ENCODE assay signal across 8 mouse cellular contexts in genomic region chr3:88553525-88553879, GRCm38 (mm10). TPM values are rescaled to one million over a fixed set of nuclear protein-coding genes. Genes with fewer than 3 reads are reported as not detected.
A peak's percentile ranks its signal among the peaks of the same experiment; 100 is the strongest.
DNase-seq lines count a peak whose midpoint lies in the region; ATAC-seq lines count a peak whose summit lies in the region.

TSS of gene Ubqln4 (plus strand) at chr3:88553758.

- DNase-seq in NIH3T3 (ENCODE audit: low read depth) = peak; percentile 97
- peak; percentile 88 to 92 for DNase-seq in cerebellum, postnatal 36 days
- peak; percentile 93 for DNase-seq in gastrocnemius, adult 18-20 months (ENCODE audit: low spot score)
- DNase-seq in left cerebral cortex, adult 11 months (ENCODE audit: low spot score) = peak; percentile 80
- peak; percentile 95 to 96 for DNase-seq in lung, postnatal 4 days
- peak; percentile 95 for DNase-seq in retina, postnatal 1 day
- DNase-seq in thymus, postnatal 4 days = peak; percentile 93

- ATAC-seq in hindbrain, embryonic 15.5 days (ENCODE audit: low FRiP score, low read depth) = peak; percentile 82

- peak within 1 kb of the TSS; percentile 80 for H3K4me2 ChIP-seq in hindbrain, embryonic 15.5 days

- peaks cover 29% of the 10 kb centered on the region for H3K4me1 ChIP-seq in hindbrain, embryonic 15.5 days (replicated peaks)

- peak within 1 kb of the TSS; percentile 79 for H3K9ac ChIP-seq in hindbrain, embryonic 15.5 days

- no peaks in the 10 kb centered on the region for H3K9me3 ChIP-seq in hindbrain, embryonic 15.5 days

- no peaks in the 10 kb centered on the region for H3K27me3 ChIP-seq in hindbrain, embryonic 15.5 days

- H3K4me3 ChIP-seq in hindbrain, embryonic 15.5 days = peak within 1 kb of the TSS; percentile 91

- WGBS in hindbrain, embryonic 15.5 days = 0% methylated on average over 26 of the region's 37 CpGs

- peaks cover 28% of the 10 kb centered on the region for H3K36me3 ChIP-seq in hindbrain, embryonic 15.5 days

- peak within 1 kb of the TSS; percentile 88 for H3K27ac ChIP-seq in hindbrain, embryonic 15.5 days (replicated peaks)

RNA-seq across cellular contexts. Expression of gene Ubqln4, which starts in this region (rescaled TPM):
- total RNA-seq in gastrocnemius, adult 18-20 months (2021) = 10 to 100 TPM; 86.3 to 89.9 TPM
- polyA plus RNA-seq in hindbrain, embryonic 15.5 days (2015; fragmentation: Nextera tagmentation; extraction: Ambion mirVana) = 43.6 and 47.7 TPM in 2 replicates

Comparison
In these comparisons a context has a peak if more than half of its experiments do, and no peak if none do; other contexts are left out.
1. Peak in every context shown above with its lines: DNase-seq, ATAC-seq, H3K4me3 ChIP-seq and H3K27ac ChIP-seq.